Mouse (Mus musculus) frontal cortex, postnatal 14 days (tissue): ENCODE measurements at regions not wholly inside any gene's neighbourhood (a gene's known extent, or its start where the extent isn't known, plus 50 kb on each side); places are given as distances from the start of the nearest gene placed in this dataset.
"Not testable (repeated sequence)": the region's sequence is repeated elsewhere in the genome, so short reads cannot be mapped to it uniquely, and the experiment has no call there.

Source experiments
- DNase-seq, 2 experiments: peaks; one replicate each; pipeline ENCODE4 v3.0.0; 2022; ENCODE audit warnings: low spot score in 2 of 2

DNA sequence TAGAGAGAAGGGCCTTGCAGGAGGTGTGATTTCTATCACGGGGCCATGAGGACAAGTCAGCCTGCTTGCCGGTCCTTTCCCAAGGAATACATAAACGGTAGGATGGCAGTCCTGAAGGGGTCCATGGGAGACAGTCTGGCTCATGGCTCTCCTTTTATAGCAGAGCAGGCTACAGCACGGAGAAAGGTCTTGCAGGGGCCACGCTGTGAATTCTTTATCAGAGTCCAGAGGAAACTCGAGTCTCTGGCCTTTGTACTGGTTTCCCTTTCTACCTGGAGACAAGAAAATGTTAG lies 1984.0 kb downstream of the 4930444P10Rik start:
- peak in 1 of 2 experiments; percentile 9 for DNase-seq

DNA sequence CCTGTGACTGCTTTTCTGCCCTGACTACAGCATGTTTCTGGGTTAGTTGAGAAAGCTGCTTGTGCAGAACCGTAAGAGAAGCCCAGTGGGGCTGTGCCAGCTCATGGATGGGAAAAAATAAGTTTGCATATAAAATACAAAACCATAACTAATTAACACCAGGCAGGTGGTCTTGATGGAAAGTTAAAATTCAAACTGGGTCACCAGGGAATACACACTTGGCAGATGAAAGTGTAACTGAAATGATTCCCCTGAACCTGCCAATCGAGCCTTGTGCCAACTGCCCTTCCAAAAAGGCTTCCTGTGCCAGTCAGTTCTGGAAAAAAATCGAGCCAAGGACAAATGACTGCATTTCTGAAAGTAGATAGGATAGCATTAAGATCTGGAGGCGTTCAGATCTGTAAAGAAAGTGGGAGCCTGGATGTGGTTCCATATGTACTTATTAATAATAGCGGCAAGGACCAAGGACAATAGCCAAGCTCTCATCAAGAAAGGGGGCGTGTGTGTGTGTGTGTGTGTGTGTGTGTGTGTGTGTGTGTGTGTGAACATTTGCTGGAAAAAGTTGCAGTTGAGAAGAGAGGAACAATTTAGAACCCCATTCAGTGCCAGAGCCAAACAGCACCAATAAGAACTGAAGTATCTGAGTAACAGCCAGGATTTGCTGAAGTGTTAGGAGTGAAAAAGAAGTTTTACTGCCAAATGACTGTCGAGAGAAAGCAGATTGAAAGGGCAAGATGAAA lies 1984.5 kb downstream of the 4930444P10Rik start:
- peak in 1 of 2 experiments; percentile 21 for DNase-seq

DNA sequence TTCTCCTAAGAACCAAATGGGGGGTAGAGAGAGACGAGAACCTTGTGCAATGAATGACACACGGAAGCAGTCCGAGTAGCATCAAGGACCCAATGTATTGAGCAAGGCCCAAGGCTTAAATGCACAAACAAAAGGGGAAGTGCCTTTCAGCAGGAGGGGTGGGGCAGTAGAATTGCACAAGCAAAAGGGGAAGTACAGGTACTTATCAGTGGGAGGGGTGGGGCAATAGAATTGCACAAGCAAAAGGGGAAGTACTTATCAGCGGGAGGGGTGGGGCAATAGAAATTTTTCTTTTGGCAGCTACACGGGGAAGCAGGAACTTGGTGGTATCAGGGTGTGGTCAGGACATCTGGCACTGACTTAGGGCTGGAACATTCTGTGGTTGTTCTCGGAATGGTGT lies 1987.6 kb downstream of the 4930444P10Rik start:
- not testable (repeated sequence) for DNase-seq

DNA sequence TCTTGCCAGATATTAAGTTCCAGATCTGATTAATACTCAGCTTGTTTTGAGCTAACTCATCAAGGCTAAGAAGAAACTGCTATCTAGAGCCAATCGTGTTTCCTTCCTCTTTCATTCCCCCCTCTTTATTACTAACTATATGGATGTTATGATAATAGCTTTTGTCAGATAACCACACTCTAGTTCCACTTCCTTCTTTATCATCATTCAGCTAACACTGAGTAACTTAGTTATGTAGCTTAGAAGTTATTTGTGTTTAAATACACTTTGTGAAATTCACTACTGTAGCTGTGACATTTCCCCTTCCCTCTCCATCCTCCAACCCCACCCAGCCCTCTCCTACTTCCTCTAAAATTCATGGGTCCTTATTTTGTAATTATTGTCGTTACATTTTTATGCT lies 1988.6 kb downstream of the 4930444P10Rik start:
- DNase-seq = no peak

DNA sequence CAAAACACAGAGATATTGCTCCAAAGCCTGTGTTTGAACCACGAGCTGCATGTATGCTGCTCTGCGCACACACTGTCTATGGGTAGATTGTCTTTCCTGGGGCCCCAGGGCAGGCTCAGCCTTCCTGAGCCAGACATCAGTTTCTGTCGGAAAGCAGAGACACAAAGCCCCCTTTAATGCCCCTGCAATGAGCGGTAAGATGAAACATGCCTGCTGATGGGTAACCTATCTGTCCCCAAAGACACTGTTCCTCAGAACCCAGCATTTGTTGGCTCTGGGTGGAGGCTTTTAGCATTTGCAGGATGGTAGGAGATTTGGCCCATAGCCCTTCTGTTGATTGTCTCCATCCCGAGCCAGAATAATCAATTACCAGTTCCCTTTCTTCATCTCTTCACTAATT lies 1994.1 kb downstream of the 4930444P10Rik start:
- no peak for DNase-seq

DNA sequence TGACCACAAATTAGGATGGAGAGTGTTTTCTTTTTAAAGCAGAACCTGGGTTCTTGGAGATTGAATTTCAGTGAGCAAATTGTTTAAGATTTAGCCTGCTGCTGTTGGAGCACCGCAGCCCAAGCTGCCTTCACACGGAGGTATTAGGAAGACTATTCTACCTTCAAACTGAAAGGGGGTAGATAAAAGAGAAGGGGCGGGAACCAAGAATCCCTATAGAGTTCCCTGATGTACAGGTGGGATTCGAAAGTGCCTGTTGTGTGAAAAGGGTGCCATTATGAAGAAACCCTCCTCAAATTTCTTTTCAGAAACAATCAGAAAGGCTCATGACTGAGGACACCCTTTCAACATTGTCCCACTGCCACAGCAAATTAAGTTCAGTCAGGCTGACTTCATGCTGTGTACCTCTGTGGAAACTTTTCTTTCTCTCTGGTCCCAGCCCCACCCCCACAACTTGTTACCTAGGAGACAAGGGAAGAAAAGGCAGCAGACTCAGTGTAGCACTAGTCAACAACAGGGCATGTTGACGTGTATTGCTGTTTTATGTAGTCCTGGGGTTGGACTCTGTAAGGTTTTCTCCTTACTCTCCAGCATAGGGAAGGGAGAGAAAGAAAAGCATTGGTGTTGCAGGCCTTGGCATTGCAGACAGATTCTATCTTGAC lies 1995.4 kb downstream of the 4930444P10Rik start:
- DNase-seq = no peak

DNA sequence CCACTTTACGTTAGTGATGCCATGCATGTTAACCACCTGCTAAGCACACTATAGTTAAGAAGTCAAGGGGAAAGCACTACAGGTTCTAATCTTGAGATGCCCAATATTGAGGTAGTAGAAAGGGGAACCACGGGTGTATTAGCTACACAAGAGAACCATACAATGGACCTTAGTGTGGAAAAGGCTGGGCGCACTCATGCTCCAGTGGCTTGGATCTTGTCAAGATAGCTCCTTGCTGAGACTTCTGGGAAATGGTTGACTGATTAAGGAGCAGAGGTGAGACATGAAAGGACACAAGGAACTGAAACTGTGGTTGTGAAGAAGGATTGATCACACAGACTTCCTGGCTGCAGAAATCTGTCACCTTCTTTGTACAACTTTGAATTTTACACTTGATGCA lies 2028.3 kb downstream of the 4930444P10Rik start:
- no peak for DNase-seq

DNA sequence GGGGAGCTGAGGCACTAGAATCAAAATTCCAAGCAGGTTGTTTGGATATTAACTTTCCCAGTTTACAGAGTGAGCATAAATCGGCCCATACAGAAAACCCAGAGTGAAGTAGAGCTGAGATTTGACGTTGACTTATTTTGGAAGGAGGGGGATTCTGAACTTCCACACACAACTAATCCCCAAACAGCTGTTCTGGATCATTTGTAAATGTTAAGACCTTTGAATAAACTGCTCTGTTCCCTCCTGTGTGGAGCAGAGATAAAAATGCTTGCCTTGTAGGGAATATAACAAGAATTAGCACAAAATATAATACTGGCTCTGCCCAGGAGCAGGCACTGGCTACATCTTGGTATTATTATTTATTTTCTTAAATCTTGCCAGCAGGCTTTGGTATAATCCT lies 2057.0 kb downstream of the 4930444P10Rik start:
- no peak for DNase-seq

DNA sequence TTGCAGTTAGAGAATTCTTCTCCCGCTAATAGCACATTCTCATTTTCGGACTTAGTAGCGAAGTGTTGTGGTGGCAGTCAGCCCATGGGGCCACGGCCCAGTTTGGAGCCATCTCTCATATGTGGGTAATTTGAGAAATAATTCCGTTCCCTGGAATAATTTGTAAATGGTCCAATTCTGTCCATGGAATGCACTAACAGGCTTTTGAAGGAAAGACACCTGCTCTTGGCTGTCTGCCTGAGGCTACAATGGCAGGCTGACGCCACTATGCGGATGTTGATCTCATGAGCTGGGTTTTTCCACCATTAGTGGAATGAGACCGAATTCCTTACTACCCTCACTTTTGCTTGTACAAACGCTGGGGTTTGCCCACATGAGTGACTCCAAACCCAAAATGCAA lies 2081.6 kb downstream of the 4930444P10Rik start:
- DNase-seq = no peak

DNA sequence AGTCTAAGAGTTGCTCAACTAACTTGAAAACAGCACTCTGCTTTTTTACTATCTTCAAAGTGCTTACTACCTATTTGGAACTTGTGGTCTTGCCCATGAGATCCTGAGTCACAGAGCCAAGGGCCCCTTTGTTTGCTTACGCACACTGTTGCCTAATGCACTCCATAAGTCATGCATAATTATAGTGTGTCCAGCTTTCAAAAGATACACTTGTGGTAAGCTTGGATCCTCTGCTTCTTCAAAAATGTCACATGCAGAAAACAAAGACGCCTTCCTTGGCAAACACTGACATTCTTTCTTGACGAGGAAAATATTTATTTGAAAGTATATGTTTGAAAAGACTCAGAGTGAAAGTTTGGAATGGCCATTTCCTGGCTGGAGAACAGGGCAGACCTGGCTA lies 2082.3 kb downstream of the 4930444P10Rik start:
- no peak for DNase-seq

DNA sequence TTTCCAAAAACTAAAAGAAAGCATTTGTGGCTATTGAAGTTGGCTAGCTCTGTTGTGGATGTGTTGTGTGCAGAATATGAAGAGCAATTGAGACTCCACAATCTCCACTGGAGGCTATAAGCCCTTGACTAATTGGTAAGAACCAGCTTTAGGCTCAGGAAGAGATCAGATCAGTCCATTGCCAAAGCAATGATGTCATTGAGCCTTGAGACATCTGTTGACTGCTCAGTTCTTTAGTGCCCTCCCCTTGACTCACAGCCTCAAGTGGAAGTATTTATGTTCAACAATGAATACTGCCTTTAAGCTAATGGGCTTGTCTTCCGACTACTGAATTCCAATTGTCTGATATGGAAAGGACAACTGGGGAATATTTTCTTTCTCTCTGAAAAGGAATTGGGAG lies 2090.6 kb downstream of the 4930444P10Rik start:
- DNase-seq = no peak

DNA sequence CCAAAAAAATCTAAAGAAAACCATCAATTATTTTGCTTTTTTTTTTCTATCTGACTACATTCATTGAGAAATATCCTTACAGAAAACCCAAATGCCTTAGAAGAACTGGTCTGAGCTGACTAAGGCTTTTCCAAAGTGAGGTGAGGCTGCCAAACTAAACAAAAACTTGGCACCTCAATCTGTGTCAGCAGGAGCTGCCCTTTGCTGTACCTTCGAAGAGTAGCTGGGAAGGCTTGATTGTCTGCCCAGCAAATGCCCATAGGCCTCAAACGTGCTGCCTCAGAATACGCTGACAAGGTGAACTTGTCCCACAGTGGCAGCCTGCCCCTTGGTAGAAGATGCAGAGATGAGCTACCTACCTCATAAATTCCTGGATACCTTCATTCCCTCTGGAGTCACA lies 2091.7 kb downstream of the 4930444P10Rik start:
- DNase-seq = no peak

DNA sequence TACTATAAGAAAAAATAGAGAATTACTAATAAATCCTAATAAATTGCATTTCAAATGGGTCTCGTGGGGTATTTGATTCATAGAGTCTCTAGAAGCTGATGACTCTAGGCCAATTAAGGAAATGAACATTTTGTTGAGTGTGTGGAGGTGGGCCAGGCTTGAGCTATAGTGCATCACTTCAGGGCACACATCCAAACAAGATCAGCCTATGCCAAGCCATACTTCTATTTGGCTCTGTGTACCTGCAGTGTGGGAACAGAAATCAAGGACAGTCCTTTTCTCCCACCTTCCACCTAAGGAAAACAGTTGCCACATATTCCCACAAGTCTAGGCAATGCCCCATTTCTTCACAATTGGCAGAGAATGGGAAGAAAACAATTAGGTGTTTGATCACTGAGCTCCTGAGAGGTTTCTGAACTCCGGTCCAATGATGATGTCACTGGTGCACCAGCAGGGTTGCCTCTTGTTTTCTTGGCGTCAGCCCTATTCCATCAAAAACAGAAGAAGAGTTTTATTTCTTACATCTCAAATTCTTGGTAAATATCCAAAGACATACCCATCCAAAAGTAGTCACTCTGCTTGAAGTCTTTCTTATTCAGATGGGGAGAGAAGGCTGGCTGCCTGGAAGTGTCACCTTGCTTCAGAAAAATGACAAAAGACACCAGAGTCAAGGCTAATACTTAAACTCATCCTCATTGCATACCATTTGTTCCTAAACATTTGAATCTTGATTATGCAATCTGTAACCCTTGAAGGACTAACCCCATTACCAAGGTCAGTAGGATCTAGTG lies 2092.3 kb downstream of the 4930444P10Rik start:
- no peak for DNase-seq

DNA sequence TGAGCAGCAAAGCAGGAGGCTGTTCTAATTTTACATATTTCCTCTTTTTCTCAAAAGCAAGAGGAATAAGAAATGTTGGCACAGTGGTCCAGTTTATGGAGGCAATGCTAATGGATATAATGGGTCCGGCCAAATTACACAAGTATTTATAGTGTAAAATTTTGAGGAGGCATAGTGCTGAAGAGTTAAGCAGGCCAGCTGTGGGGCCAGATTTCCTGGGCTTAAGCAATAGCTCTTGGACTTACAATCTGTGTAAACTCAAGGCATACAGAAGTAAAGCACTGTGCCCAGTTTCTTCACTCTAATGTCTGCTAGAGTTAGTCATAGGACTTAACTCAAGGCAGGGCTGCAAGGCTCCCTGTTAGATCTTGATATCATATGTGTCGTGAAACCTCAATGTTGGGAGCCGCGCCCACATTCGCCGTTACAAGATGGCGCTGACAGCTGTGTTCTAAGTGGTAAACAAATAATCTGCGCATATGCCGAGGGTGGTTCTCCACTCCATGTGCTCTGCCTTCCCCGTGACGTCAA lies 2094.9 kb downstream of the 4930444P10Rik start:
- DNase-seq = no peak

DNA sequence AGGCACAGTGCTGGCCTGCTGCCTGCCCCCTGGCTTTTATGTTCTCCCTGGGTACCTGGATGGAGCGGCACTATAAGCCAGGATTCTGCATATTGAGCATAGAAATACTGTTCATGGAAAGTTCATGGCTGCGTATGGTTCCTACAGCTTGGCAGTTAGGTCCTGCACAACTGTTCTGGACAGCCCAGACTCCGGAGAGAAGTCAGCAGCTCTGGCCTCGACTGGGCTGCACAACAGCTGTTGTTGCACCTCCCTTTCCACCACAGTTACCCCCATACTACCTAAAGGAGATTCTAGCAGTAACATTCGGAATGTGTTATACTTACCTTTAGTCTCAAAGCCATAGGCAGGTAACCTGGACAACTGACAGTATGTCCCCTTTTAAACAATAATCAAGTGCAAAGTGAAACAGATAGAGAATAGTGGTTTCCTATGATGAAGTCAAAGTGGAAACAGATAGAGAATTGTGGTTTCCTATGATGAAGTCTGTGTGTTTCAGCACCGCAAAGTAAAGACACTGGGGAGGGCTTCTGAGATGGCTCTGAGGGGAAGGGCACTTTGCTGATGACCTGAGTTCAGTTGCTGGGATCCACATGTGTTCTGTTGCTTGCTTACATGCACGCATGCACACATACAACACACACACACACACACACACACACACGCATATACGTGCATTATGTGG lies 2099.2 kb downstream of the 4930444P10Rik start:
- no peak for DNase-seq

DNA sequence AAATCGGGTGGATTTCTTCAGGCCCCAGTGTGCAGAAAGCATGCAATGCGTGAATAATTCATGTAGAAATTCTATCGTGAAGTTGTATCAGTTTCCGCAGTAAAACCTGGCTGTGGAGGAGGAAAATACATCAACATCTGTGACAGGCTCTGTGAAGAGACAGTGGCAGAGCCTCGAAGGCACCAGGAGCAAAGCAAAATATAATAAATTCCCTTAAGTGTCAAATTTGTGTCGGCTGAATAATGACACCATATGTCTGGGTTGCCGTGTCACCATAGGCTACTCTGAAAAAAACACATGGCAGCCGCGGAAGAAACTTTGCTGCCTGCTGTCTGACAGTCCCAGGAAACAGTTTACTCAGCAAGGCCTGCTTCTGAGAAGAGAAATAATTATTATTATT lies 2100.1 kb downstream of the 4930444P10Rik start:
- no peak for DNase-seq

DNA sequence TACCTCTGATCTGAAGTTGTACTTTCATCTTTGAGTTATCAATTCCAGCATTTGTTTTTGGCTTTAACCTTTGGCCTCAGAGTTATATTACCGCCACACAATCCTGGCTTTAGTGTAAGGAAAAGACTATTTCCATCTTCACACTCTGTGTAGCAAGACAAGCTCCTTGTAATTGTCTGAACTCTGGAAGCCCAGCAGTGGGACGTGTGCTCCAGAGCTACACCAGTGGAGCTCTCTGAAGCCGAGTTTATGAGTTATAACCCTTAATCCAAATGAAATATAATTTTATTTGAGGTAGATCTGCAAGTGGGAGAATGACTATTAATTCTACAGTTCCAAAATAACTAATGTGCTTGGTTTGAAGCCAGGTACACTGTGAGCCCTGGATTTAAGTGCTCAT lies 2103.8 kb downstream of the 4930444P10Rik start:
- DNase-seq = no peak

DNA sequence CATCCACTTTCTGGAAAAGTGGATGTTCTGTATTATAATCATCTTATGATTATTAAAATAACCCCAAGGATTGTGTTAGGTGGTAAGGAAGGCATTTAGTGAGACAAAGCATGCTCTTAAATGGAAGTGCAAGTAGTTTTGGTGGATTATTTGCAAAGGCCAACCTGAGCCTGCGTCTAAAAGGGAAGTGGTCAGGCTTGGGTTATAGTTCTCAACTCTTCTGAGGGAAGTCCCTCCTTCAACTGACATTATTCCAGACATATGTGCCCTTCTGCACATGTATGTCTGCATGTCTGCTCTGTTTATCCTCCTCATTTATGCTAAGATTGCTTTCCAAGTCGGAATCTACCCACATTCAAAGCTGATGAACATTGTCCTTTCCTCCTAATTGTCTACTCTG lies 2108.3 kb downstream of the 4930444P10Rik start:
- no peak for DNase-seq

DNA sequence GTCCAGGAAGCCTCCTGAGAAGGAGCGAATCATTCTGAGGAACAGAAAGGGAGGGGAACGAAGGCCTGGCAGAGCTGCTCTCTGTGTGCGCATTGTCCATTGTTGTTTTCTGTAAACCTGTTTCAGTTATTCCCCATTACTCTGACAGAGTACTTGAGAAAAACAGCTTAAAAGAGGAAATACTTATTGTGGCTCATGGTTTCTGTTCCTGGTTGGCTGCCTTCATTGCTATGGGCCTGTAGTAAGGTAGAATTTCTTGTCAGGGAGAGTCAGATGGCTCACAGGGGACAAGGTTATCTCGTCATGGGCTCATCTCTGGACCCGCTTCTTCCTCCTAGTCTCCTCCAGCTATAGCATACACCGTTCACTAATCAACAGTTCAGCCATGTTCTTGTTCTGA lies 2112.9 kb downstream of the 4930444P10Rik start:
- no peak for DNase-seq

DNA sequence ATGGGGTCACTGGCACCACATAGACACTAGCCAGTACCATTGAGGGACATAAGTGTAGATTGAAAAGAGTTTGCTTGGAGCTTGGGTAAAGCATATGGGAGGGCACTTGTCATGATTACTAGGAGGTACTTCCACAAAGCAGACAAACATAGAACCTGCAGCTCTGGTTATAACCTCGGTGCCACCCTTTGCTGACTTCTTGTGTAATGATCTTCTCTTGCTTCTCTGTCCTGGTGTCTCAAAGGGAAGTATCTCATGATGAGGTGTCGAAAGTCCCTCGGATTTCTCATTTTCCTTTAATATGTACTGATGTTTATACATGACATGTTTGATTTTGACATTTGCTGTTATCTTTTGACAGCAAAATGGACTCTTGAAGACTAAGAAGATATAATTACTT lies 2114.5 kb downstream of the 4930444P10Rik start:
- DNase-seq = no peak

DNA sequence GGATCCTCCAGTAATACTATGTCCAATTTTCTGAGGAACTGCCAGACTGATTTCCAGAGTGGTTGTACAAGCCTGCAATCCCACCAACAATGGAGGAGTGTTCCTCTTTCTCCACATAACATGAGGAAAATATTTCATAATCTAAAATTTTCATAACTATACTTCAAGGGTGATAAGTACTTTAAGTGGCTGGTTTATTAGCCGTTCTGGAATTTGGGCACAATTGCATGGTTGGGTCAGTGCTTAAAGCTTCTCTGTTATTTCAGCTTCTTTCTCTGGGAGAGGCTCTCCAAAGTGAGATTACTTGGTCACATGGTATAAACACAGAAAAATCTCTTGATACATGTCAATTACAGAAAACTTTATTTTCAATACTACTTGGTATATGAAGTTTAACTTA lies 2115.9 kb downstream of the 4930444P10Rik start:
- no peak for DNase-seq

DNA sequence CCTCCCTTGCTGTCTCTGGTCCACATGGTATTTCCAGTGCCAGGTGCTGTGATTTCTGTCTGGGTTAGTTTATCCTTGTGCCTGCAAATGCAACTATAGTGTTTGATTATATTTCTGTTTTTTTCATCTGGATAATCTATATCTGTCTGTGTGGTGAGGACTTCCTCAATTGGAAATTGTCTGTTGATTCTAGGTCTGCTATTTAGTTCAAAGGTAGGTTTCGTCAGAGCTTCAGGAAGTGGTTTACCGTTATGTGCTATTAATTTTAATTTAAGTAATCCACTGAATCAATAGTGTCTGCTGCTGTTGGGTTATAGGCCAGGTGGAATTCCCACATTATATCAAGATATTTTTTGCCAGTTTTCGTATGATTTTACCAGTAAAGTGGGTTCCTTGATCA lies 2143.9 kb downstream of the 4930444P10Rik start:
- no peak for DNase-seq
